Mouse (Mus musculus) regulatory T cell (primary cell): Measurements from ENCODE around the gene Tbl3.

Experiments used
- in situ Hi-C: fragments of 300-600 bp; cut with MboI, MseI; formaldehyde crosslinking; loops from one replicate; pipeline ENCODE4 v1.15.1; 2025; ENCODE audit warnings: high pct_unique_total_duplicates

The Tbl3 gene

DNA sequence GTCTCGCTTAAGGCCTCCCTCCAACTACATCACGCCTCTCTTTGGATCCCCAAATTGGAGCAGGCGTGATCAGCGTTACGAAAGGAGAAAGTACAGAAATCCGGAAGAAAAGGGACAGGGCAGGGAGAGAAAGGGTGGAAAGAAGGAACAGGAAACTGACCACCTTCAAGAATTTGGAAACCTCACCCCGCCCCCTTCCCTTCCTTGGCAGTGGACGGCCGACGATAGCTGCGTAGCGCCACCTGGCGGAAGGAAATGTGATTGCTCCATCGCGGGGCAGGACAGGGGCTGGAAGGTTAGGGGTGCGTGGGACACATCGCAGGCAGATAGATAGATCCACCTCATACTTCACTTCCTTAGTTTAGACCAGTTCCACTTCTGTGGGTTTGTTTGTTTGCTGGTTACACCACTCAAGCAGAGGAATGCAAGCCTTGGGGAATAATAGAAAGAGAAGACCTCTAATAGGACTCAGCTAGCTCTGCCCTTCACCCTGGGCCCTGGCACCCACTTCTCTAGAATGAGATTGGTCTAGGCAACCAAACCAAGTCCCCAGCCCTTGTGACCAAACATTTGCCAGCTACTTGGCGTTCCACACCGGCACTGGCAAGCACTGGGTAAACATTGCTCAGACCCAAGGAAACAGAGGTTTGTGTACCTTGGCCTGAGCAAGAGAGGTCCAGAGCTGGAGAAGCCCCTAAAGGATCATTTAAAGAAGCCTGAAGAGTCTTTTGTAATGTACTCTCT, 53.3 kb downstream of the Tbl3 start:
- in situ Hi-C loops, result no loop called here

DNA sequence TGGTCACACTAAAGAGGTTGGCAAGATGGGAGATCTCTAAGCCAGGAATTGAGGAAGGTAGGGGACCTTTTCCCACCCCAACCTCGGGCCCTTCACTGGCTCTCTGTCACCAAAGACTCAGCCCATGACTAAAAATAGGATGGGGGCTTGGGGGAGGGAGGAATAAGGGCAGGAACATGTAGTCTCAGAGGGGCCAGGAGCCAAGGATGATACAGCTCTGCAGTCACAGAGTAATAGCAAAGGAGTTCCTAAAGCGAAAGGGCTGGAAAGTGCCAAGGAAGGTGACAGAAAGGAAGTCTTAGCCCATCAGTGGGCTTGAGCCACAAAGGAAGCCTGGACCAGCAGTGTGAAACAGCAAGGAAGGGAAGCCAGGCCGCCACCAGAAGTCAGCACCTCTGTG, 55.6 kb downstream of the Tbl3 start:
- in situ Hi-C loops, result no loop called here

DNA sequence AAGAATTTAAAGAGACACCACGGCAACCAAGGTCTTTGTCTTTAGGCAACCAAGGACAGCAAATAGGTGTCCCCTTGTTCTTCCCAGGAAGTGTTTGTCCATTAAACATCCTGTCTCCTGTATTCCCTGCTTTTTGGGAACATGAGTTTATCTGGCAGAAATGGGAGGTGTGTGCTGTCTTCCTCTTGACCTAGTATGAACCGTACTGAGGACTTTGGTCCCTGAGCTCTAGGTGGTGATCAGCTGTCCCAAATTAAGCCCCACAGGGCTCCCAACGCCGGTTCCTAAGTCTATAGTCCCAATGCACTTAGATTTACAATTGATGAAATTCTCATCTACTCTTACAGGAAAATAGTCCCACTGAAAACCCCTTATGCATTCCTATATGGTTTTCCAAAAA, 56.7 kb downstream of the Tbl3 start:
- in situ Hi-C loops, result no loop called here

DNA sequence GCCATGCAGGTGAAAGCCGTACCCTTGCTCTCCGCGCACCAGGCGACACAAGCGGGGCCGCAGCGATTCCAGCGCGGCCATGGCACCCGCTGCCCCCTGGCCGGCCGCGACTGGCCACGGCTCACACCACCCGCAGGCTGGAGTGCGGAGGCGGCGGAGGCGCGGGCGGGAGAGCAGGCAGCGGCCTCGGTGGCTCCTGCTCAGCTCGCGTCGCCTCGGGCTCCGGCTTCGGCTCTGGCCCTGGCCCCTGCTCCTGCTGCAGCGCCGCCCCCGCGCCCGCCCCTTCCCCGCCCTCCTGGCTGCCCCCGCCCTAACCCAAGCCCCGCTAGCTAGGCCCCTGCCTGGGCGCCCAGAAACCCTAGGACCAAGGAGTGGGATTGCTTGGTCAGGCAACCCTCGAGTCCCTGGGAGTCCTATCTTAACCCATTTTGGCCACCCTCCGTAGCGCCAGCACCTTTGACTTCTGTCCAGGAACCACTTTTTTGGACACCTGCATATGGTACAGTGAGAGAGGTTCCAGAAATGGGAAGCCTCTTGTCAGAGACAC, 57.3 kb downstream of the Tbl3 start, which contains the start of gene Slc9a3r2:
Slc9a3r2 (minus strand) TSS at position 258 of the 547 bp plus-strand sequence.
- in situ Hi-C loops, result no loop called here

DNA sequence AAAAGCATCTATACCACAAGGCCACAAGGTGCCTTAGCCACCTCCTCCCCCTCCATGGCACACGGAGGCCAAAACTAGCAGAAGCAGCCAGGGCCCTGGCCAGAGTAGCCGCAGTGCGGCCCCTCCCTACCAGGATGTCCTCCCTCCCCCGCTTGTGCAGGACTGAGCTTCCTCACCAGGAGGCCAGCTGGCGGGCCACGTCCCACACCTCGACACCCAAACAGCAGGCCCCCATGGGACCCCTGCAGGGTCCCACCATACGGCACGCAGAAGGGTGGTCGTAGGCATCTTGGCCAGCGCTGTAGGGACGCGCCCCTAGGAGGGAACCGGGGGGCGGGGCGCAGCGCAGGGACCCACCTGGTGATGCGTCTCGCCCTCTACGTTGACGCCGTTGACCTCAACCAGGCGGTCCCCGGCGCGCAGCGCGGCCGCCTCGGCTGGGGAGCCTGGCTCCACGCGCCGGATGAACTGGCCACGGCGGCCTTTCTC, 57.8 kb downstream of the Tbl3 start:
- in situ Hi-C loops, result no loop called here

DNA sequence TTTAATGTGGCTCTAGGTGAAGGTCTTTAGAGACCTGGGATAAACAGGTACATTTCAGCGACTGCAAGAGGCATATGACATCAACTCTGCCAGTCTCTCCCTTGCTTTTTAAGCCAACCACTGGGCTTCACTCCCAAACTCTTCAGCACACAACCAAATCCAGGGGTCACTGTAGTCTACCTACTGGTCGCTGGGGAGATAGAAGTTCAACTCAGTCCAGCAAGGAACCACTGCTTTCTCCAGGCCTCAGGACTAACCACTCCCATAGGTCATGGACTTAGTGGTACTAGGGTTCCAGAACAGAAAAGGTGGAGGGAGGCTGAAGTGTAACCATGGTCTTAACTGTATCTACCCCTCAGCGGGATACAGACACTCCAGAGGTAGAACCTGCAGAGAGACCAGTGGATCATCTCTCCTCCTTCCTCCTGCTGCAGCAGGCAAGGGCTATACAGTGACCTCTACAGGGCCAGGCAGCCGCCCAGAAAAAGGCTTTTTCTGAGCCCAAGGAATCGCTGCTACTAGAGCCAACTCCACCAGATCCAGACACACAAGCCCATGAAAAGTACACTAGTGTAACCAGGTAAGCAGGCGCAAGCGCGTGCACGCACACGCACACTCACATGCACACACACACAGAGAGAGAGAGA, 58.6 kb downstream of the Tbl3 start:
- in situ Hi-C loops, result no loop called here
